Mouse (Mus musculus): ENCODE data around the gene Scyl2. TPM values are rescaled to one million over a fixed set of nuclear protein-coding genes. Genes with fewer than 3 reads are reported as not detected.

Gene Scyl2
- total and polyA plus RNA-seq, 2 experiments from 2014 or later, result 3.7 to 43.0 TPM

- H3K4me1 ChIP-seq (ENCODE audit: control insufficient read depth, insufficient read depth), result no peaks in the 10 kb centered on the region
- H3K27me3 ChIP-seq (ENCODE audit: control insufficient read depth, insufficient read depth, low read length), result no peaks in the 10 kb centered on the region
- ATAC-seq (ENCODE audit: insufficient read depth, low read depth) (peak; percentile 51; the same call in 1 of the 2 replicates), DNase-seq (ENCODE audit: low spot score) (peak; percentile 75)
- no peak overlapping the region for H3K4me2 ChIP-seq (ENCODE audit: low read depth, low read length)
- no peak overlapping the region for H3K4me3 ChIP-seq (ENCODE audit: low read depth, low read length)
- no peak overlapping the region for H3K27ac ChIP-seq (ENCODE audit: low read depth)
- no peak overlapping the region for H3K9ac ChIP-seq (replicated peaks; ENCODE audit: low read depth, low read length)
- H3K36me3 ChIP-seq (replicated peaks; ENCODE audit: control insufficient read depth, insufficient read depth, low read length), result no peaks in the 10 kb centered on the region
- WGBS, result 33% methylated on average over 3 of the region's 3 CpGs
- no peak for TF ChIP-seq EP300 (IDR thresholded peaks at IDR 0.05; ENCODE audit: low read depth)
- TF ChIP-seq CTCF (IDR thresholded peaks at IDR 0.05; ENCODE audit: low read depth), result peak; percentile 81
- H3K9me3 ChIP-seq (replicated peaks; ENCODE audit: control insufficient read depth, low read length), result no peaks in the 10 kb centered on the region
Observed at GRCm38 (mm10) chr10:89630052-89630451, 56.0 kb downstream of the Scyl2 start.

GRCm38 (mm10) chr10:89626714-89627113 is 59.4 kb downstream of the Scyl2 start:
- no peak for TF ChIP-seq CTCF (IDR thresholded peaks at IDR 0.05; ENCODE audit: low read depth)
- no peak for TF ChIP-seq EP300 (IDR thresholded peaks at IDR 0.05; ENCODE audit: low read depth)
- DNase-seq (ENCODE audit: low spot score) (no peak), ATAC-seq (ENCODE audit: insufficient read depth, low read depth) (no peak)
- no peak overlapping the region for H3K27ac ChIP-seq (ENCODE audit: low read depth)
- H3K27me3 ChIP-seq (ENCODE audit: control insufficient read depth, insufficient read depth, low read length), result 0 out of 2 replicates have a peak, but pooled peaks cover 3% of the 10 kb centered on the region
- no peaks in the 10 kb centered on the region for H3K4me1 ChIP-seq (ENCODE audit: control insufficient read depth, insufficient read depth)
- WGBS, result 81% methylated on average over 2 of the region's 2 CpGs
- H3K9me3 ChIP-seq (replicated peaks; ENCODE audit: control insufficient read depth, low read length), result no peaks in the 10 kb centered on the region
- no peak overlapping the region for H3K4me3 ChIP-seq (ENCODE audit: low read depth, low read length)
- H3K36me3 ChIP-seq (replicated peaks; ENCODE audit: control insufficient read depth, insufficient read depth, low read length), result no peaks in the 10 kb centered on the region
- H3K9ac ChIP-seq (replicated peaks; ENCODE audit: low read depth, low read length), result no peak overlapping the region
- no peak overlapping the region for H3K4me2 ChIP-seq (ENCODE audit: low read depth, low read length)

GRCm38 (mm10) chr10:89624196-89624595 is 61.9 kb downstream of the Scyl2 start:
- no peak overlapping the region for H3K27ac ChIP-seq (ENCODE audit: low read depth)
- no peak overlapping the region for H3K9ac ChIP-seq (replicated peaks; ENCODE audit: low read depth, low read length)
- DNase-seq (ENCODE audit: low spot score) (no peak), ATAC-seq (ENCODE audit: insufficient read depth, low read depth) (no peak)
- H3K4me3 ChIP-seq (ENCODE audit: low read depth, low read length), result no peak overlapping the region
- WGBS, result 75% methylated on average over 2 of the region's 2 CpGs
- H3K9me3 ChIP-seq (replicated peaks; ENCODE audit: control insufficient read depth, low read length), result no peaks in the 10 kb centered on the region
- no peaks in the 10 kb centered on the region for H3K4me1 ChIP-seq (ENCODE audit: control insufficient read depth, insufficient read depth)
- TF ChIP-seq CTCF (IDR thresholded peaks at IDR 0.05; ENCODE audit: low read depth) (no peak), EP300 (IDR thresholded peaks at IDR 0.05; ENCODE audit: low read depth) (no peak)
- no peak overlapping the region for H3K4me2 ChIP-seq (ENCODE audit: low read depth, low read length)
- no peaks in the 10 kb centered on the region for H3K36me3 ChIP-seq (replicated peaks; ENCODE audit: control insufficient read depth, insufficient read depth, low read length)
- H3K27me3 ChIP-seq (ENCODE audit: control insufficient read depth, insufficient read depth, low read length), result 0 out of 2 replicates have a peak, but pooled peaks cover 3% of the 10 kb centered on the region

GRCm38 (mm10) chr10:89621129-89621528 is 65.0 kb downstream of the Scyl2 start, which contains the start of gene Slc17a8:
Gene Slc17a8 (minus strand): TSS chr10:89621253.
- no peaks in the 10 kb centered on the region for H3K4me1 ChIP-seq (ENCODE audit: control insufficient read depth, insufficient read depth)
- H3K9ac ChIP-seq (replicated peaks; ENCODE audit: low read depth, low read length), result no peak within 1 kb of the TSS
- no peak within 1 kb of the TSS for H3K27ac ChIP-seq (ENCODE audit: low read depth)
- no peak within 1 kb of the TSS for H3K4me3 ChIP-seq (ENCODE audit: low read depth, low read length)
- no peak for TF ChIP-seq EP300 (IDR thresholded peaks at IDR 0.05; ENCODE audit: low read depth)
- TF ChIP-seq CTCF (IDR thresholded peaks at IDR 0.05; ENCODE audit: low read depth), result no peak
- H3K36me3 ChIP-seq (replicated peaks; ENCODE audit: control insufficient read depth, insufficient read depth, low read length), result no peaks in the 10 kb centered on the region
- H3K9me3 ChIP-seq (replicated peaks; ENCODE audit: control insufficient read depth, low read length), result no peaks in the 10 kb centered on the region
- 0 out of 2 replicates have a peak, but pooled peaks cover 3% of the 10 kb centered on the region for H3K27me3 ChIP-seq (ENCODE audit: control insufficient read depth, insufficient read depth, low read length)
- 29% methylated on average over 7 of the region's 7 CpGs for WGBS
- no peak within 1 kb of the TSS for H3K4me2 ChIP-seq (ENCODE audit: low read depth, low read length)
- DNase-seq (ENCODE audit: low spot score), result no peak
- ATAC-seq (ENCODE audit: insufficient read depth, low read depth), result no peak

GRCm38 (mm10) chr10:89599311-89599710 is 86.8 kb downstream of the Scyl2 start:
- Histone ChIP-seq H3K4me3 (ENCODE audit: low read depth, low read length) (no peak overlapping the region), H3K4me2 (ENCODE audit: low read depth, low read length) (no peak overlapping the region), H3K9ac (replicated peaks; ENCODE audit: low read depth, low read length) (no peak overlapping the region), H3K36me3 (replicated peaks; ENCODE audit: control insufficient read depth, insufficient read depth, low read length) (no peaks in the 10 kb centered on the region), H3K27me3 (ENCODE audit: control insufficient read depth, insufficient read depth, low read length) (no peaks in the 10 kb centered on the region), H3K9me3 (replicated peaks; ENCODE audit: control insufficient read depth, low read length) (no peaks in the 10 kb centered on the region), H3K27ac (ENCODE audit: low read depth) (no peak overlapping the region), H3K4me1 (ENCODE audit: control insufficient read depth, insufficient read depth) (no peaks in the 10 kb centered on the region)
- DNase-seq (ENCODE audit: low spot score) (no peak), ATAC-seq (ENCODE audit: insufficient read depth, low read depth) (no peak)
- WGBS, result 65% methylated on average over 5 of the region's 5 CpGs
- TF ChIP-seq CTCF (IDR thresholded peaks at IDR 0.05; ENCODE audit: low read depth) (no peak), EP300 (IDR thresholded peaks at IDR 0.05; ENCODE audit: low read depth) (no peak)

- no peaks in the 10 kb centered on the region for H3K27me3 ChIP-seq (ENCODE audit: control insufficient read depth, insufficient read depth, low read length)
- WGBS, result 65% methylated on average over 4 of the region's 4 CpGs
Observed at GRCm38 (mm10) chr10:89597275-89597674, 88.8 kb downstream of the Scyl2 start.

More at GRCm38 (mm10) chr10:89597275-89597674, 88.8 kb downstream of the Scyl2 start:
- H3K36me3 ChIP-seq (replicated peaks; ENCODE audit: control insufficient read depth, insufficient read depth, low read length), result no peaks in the 10 kb centered on the region
- DNase-seq (ENCODE audit: low spot score) (no peak), ATAC-seq (ENCODE audit: insufficient read depth, low read depth) (no peak)
- no peaks in the 10 kb centered on the region for H3K9me3 ChIP-seq (replicated peaks; ENCODE audit: control insufficient read depth, low read length)
- H3K4me3 ChIP-seq (ENCODE audit: low read depth, low read length), result no peak overlapping the region
- no peak overlapping the region for H3K9ac ChIP-seq (replicated peaks; ENCODE audit: low read depth, low read length)
- H3K4me1 ChIP-seq (ENCODE audit: control insufficient read depth, insufficient read depth), result no peaks in the 10 kb centered on the region
- H3K27ac ChIP-seq (ENCODE audit: low read depth), result no peak overlapping the region
- no peak overlapping the region for H3K4me2 ChIP-seq (ENCODE audit: low read depth, low read length)
- TF ChIP-seq EP300 (IDR thresholded peaks at IDR 0.05; ENCODE audit: low read depth) (no peak), CTCF (IDR thresholded peaks at IDR 0.05; ENCODE audit: low read depth) (no peak)
